Mouse (Mus musculus) ES-E14 (cell line): ENCODE results near the gene Itpk1. TPM values are rescaled to one million over a fixed set of nuclear protein-coding genes. Genes with fewer than 3 reads are reported as not detected.

ENCODE experiments used
- DNase-seq: peaks from one replicate; pipeline ENCODE4 v3.0.0-alpha.2; 2013; ENCODE audit warnings: low read depth, low spot score
- H3K27ac ChIP-seq: 2 replicates; pipeline ENCODE4 v1.5.1; 2012; ENCODE audit warnings: low read depth, mild to moderate bottlenecking, low read length, moderate library complexity, mixed read lengths; ENCODE audit not compliant: poor library complexity, insufficient read depth, severe bottlenecking
- H3K36me3 ChIP-seq: 2 replicates; pipeline ENCODE4 v1.6.1; 2012; ENCODE audit warnings: mild to moderate bottlenecking, low read length, moderate library complexity, mixed read lengths; ENCODE audit not compliant: control insufficient read depth, poor library complexity, insufficient read depth, severe bottlenecking
- H3K4me1 ChIP-seq, 2 experiments: fragments of 150-350 bp in 1 of 2; sonication (generic) in 1 of 2; 2 replicates each; pipeline ENCODE4 v1.6.1; 2012; ENCODE audit warnings: low read length in 2 of 2, mild to moderate bottlenecking in 1 of 2, mixed read lengths in 1 of 2; ENCODE audit not compliant: control insufficient read depth in 2 of 2, insufficient read depth in 2 of 2, poor library complexity in 1 of 2
- H3K4me3 ChIP-seq, 2 experiments: fragments of 150-350 bp in 1 of 2; sonication (generic) in 1 of 2; 2 replicates each; pipeline ENCODE4 v1.5.1; 2012; ENCODE audit warnings: low read length in 2 of 2, low read depth in 1 of 2, mild to moderate bottlenecking in 1 of 2, mixed read lengths in 1 of 2; ENCODE audit not compliant: insufficient read depth in 1 of 2, poor library complexity in 1 of 2, severe bottlenecking in 1 of 2
- H3K9ac ChIP-seq: 2 replicates; pipeline ENCODE4 v1.6.1; 2012; ENCODE audit warnings: low read depth, mild to moderate bottlenecking, low read length, mixed read lengths; ENCODE audit not compliant: poor library complexity, insufficient read depth, severe bottlenecking
- H3K9me3 ChIP-seq: fragments of 150-350 bp; sonication (generic); 2 replicates; pipeline ENCODE4 v1.6.1; 2012; ENCODE audit warnings: low read depth, mild to moderate bottlenecking, low read length; ENCODE audit not compliant: control insufficient read depth, insufficient read depth
- CHD2 ChIP-seq: IDR thresholded peaks from 2 replicates; pipeline ENCODE4 v1.6.1; 2014; ENCODE audit warnings: mild to moderate bottlenecking, low read depth, low read length, inconsistent platforms
- HCFC1 ChIP-seq: IDR thresholded peaks from 2 replicates; pipeline ENCODE4 v1.6.1; 2012; ENCODE audit warnings: low read length, inconsistent platforms, borderline replicate concordance; ENCODE audit not compliant: insufficient read depth
- MAFK ChIP-seq: IDR thresholded peaks from 2 replicates; pipeline ENCODE4 v1.6.1; 2014; ENCODE audit warnings: mild to moderate bottlenecking, low read depth, low read length, inconsistent platforms; ENCODE audit not compliant: insufficient read depth
- ZC3H11A ChIP-seq: IDR thresholded peaks from 2 replicates; pipeline ENCODE4 v1.6.1; 2012; ENCODE audit warnings: low read depth, mild to moderate bottlenecking, inconsistent platforms, low read length, borderline replicate concordance
- ZNF384 ChIP-seq: IDR thresholded peaks from 2 replicates; pipeline ENCODE4 v1.6.1; 2012; ENCODE audit warnings: low read depth, low read length, inconsistent platforms
- in situ Hi-C, 2 experiments: fragments of 600-800 bp; cut with MboI; formaldehyde crosslinking; loops; one replicate each; pipeline ENCODE4 v1.15.1; 2025; ENCODE audit warnings: low sequenced_read_pairs in 2 of 2, inconsistent platforms in 1 of 2; ENCODE audit not compliant: unreplicated experiment in 2 of 2
- total RNA-seq: library from RNA; depleted of rRNA; stranded (reverse); fragments of 300-350 nt; gene quantifications from 2 replicates; pipeline ENCODE4 v1.2.3, GENCODE M21; 2012

The Itpk1 gene
- total RNA-seq, 1 experiment: 33.1 TPM

GRCm38 (mm10) chr12:102682085-102682484 is 22.6 kb downstream of the Itpk1 start:
- H3K36me3 ChIP-seq: peaks cover 14% of the 10 kb centered on the region; the same call in 1 of the 2 replicates
- H3K9ac ChIP-seq: no peak overlapping the region
- H3K27ac ChIP-seq: no peak overlapping the region
- peaks cover 6 to 32% of the 10 kb centered on the region in 2 experiments for H3K4me1 ChIP-seq
- no peak overlapping the region for H3K4me3 ChIP-seq
- no peaks in the 10 kb centered on the region for H3K9me3 ChIP-seq
- DNase-seq: no peak
- in situ Hi-C loops: no loop called here
- TF ChIP-seq CHD2: no peak

GRCm38 (mm10) chr12:102681590-102681989 is 23.1 kb downstream of the Itpk1 start:
- Histone ChIP-seq H3K9ac (no peak overlapping the region), H3K27ac (no peak overlapping the region), H3K36me3 (peaks cover 14% of the 10 kb centered on the region; the same call in 1 of the 2 replicates), H3K9me3 (no peaks in the 10 kb centered on the region), H3K4me3 (no peak overlapping the region), H3K4me1 (peaks cover 6 to 28% of the 10 kb centered on the region in 2 experiments)
- peak; percentile 69 for DNase-seq
- in situ Hi-C loops: no loop called here
- TF ChIP-seq CHD2 (no peak), ZC3H11A (no peak), HCFC1 (no peak), ZNF384 (no peak), MAFK (no peak)

GRCm38 (mm10) chr12:102678820-102679219 is 25.9 kb downstream of the Itpk1 start:
- H3K36me3 ChIP-seq: peaks cover 18% of the 10 kb centered on the region; the same call in 1 of the 2 replicates
- in situ Hi-C loops: no loop called here
- DNase-seq: no peak
- no peak overlapping the region for H3K4me3 ChIP-seq
- H3K9ac ChIP-seq: no peak overlapping the region
- H3K9me3 ChIP-seq: no peaks in the 10 kb centered on the region
- no peak for TF ChIP-seq MAFK
- no peak for TF ChIP-seq ZNF384
- TF ChIP-seq CHD2: no peak
- no peak for TF ChIP-seq ZC3H11A
- TF ChIP-seq HCFC1: no peak
- peaks cover 6 to 20% of the 10 kb centered on the region in 2 experiments for H3K4me1 ChIP-seq
- H3K27ac ChIP-seq: no peak overlapping the region

GRCm38 (mm10) chr12:102677089-102677488 is 27.6 kb downstream of the Itpk1 start:
- Histone ChIP-seq H3K4me3 (no peak overlapping the region), H3K9me3 (no peaks in the 10 kb centered on the region), H3K9ac (no peak overlapping the region), H3K4me1 (peaks cover 6 to 20% of the 10 kb centered on the region in 2 experiments), H3K36me3 (peaks cover 24% of the 10 kb centered on the region), H3K27ac (no peak overlapping the region)
- in situ Hi-C loops: no loop called here
- TF ChIP-seq ZNF384 (no peak), CHD2 (no peak), ZC3H11A (no peak), HCFC1 (no peak), MAFK (no peak)
- no peak for DNase-seq

- Histone ChIP-seq H3K4me3 (no peak overlapping the region), H3K36me3 (peaks cover 22% of the 10 kb centered on the region), H3K9me3 (no peaks in the 10 kb centered on the region), H3K9ac (no peak overlapping the region), H3K4me1 (peaks cover 4 to 17% of the 10 kb centered on the region in 2 experiments; a peak in 3 of 4 replicates), H3K27ac (no peak overlapping the region)
- no peak for DNase-seq
- in situ Hi-C loops: no loop called here
- no peak for TF ChIP-seq HCFC1
- no peak for TF ChIP-seq CHD2
- TF ChIP-seq ZNF384: no peak
- TF ChIP-seq MAFK: no peak
- no peak for TF ChIP-seq ZC3H11A
Observed at GRCm38 (mm10) chr12:102674556-102674955, 30.2 kb downstream of the Itpk1 start.
